In the genomic region with DNA sequence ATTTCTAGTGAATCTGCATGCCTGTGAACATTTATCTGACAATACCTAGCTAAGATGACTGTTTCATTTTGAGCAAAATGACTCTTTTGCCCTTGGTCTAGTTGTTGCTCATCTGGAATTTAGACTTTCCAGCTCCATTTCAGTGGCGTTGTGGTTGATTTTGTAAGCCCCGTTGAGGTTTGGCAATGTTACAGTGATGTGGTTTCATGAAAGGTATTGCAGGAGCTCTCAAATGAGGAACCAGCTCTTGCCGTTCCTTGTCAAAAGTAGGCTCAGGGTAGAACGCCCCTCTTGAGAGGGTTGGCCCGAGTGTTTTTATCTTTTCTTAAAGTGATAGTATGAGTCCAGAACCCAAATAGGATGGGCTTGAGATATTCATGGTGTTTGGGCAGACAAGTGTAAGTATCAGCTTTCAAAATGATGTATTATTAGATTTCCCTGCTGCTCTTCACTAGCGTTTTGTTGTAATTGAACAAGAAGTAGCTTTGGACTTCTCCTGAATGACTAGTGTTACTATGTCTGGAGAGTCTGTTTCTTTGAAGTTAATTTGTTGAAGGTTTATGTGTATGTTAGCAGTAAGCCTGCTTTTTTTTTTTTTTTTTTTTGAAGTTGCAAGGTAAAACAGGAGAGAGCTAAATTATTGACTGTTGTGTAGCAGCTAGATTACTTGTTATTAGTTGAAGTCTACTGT, we compare ENCODE assay signal across 1 mouse cellular context.
TF ChIP-seq lines count a peak whose summit lies in the region.

No protein-coding gene starts in this region.

TF ChIP-seq in MEL, 35 proteins besides CTCF, POLR2A, EP300 and RAD21 (continued from another document):
- no peak; the same call in 1 of the 2 replicates for TF ChIP-seq CHD2 (IDR thresholded peaks at IDR 0.05; ENCODE audit: low read length)
- peak; percentile 63; the same call in 1 of the 2 replicates for TF ChIP-seq TCF12 (IDR thresholded peaks at IDR 0.05; ENCODE audit: low read depth, low read length)
- TF ChIP-seq ETS1 (IDR thresholded peaks at IDR 0.05; ENCODE audit: low read depth, low read length) = peak; percentile 85
- TF ChIP-seq MYB (IDR thresholded peaks at IDR 0.05; ENCODE audit: low read depth, low read length) = no peak
- peak; percentile 72 for TF ChIP-seq TBP (IDR thresholded peaks at IDR 0.05; ENCODE audit: low read depth, low read length)
- TF ChIP-seq CHD1 (IDR thresholded peaks at IDR 0.05; ENCODE audit: low read depth, low read length) = no peak
- TF ChIP-seq GATA1 (IDR thresholded peaks at IDR 0.05; ENCODE audit: low read depth, low read length) = peak; percentile 72
- TF ChIP-seq POLR2AphosphoS2 (IDR thresholded peaks at IDR 0.05; ENCODE audit: low read length) = no peak
- TF ChIP-seq HCFC1 (IDR thresholded peaks at IDR 0.05; ENCODE audit: low read depth, low read length) = peak; percentile 44; the same call in 1 of the 2 replicates
TF ChIP-seq in MEL: peak in this region for 13.
